Mouse (Mus musculus) B cell, adult 2 months (primary cell): ENCODE measurements around the gene Hoxa9.

Source experiments
- DNase-seq, 2 experiments: peaks; one replicate each; pipeline ENCODE4 v3.0.0; 2022

Gene Hoxa9

GRCm38 (mm10) chr6:52228475-52229465, 2.1 kb downstream of the Hoxa9 start:
- DNase-seq: peak in 1 of 2 experiments; percentile 37

GRCm38 (mm10) chr6:52227470-52228222, 3.2 kb downstream of the Hoxa9 start:
- DNase-seq: peak in 1 of 2 experiments; percentile 3

- DNase-seq: peak; percentile 6 to 25
These were observed 4.2 kb downstream of the Hoxa9 start for GRCm38 (mm10) chr6:52226569-52227257.

- peak; percentile 49 to 59 for DNase-seq
These were observed 5.0 kb downstream of the Hoxa9 start for GRCm38 (mm10) chr6:52225612-52226568.

GRCm38 (mm10) chr6:52224895-52225611, 5.8 kb downstream of the Hoxa9 start:
- no peak for DNase-seq

GRCm38 (mm10) chr6:52223939-52224760, 6.7 kb downstream of the Hoxa9 start:
- peak; percentile 18 to 31 for DNase-seq

GRCm38 (mm10) chr6:52222729-52223128, 8.2 kb downstream of the Hoxa9 start:
- no peak for DNase-seq

GRCm38 (mm10) chr6:52221993-52222685, 8.8 kb downstream of the Hoxa9 start:
- DNase-seq: peak; percentile 19 to 29

GRCm38 (mm10) chr6:52221337-52221992, 9.4 kb downstream of the Hoxa9 start, which contains the start of gene Hoxa7:
Gene Hoxa7 (minus strand): TSS chr6:52221854.
- DNase-seq: peak; percentile 86 to 88

GRCm38 (mm10) chr6:52220865-52221310, 10.0 kb downstream of the Hoxa9 start:
- DNase-seq: peak; percentile 28 to 36

- DNase-seq: peak; percentile 26 to 48
These were observed 10.7 kb downstream of the Hoxa9 start for GRCm38 (mm10) chr6:52220003-52220864.

GRCm38 (mm10) chr6:52219234-52219942, 11.5 kb downstream of the Hoxa9 start:
- DNase-seq: peak; percentile 5 to 12

GRCm38 (mm10) chr6:52218643-52219215, 12.2 kb downstream of the Hoxa9 start:
- peak in 1 of 2 experiments; percentile 4 for DNase-seq

- DNase-seq: peak; percentile 24 to 48
These were observed 12.8 kb downstream of the Hoxa9 start for GRCm38 (mm10) chr6:52217895-52218642.

GRCm38 (mm10) chr6:52217459-52217768, 13.5 kb downstream of the Hoxa9 start:
- peak; percentile 66 to 73 for DNase-seq
